Mouse (Mus musculus) ovary, adult 18-20 months (tissue): ENCODE data around the gene P3h4.

Source experiments
- DNase-seq: peaks from one replicate; pipeline ENCODE4 v3.0.0; 2022; ENCODE audit warnings: low spot score, mixed read lengths

The P3h4 gene

DNA sequence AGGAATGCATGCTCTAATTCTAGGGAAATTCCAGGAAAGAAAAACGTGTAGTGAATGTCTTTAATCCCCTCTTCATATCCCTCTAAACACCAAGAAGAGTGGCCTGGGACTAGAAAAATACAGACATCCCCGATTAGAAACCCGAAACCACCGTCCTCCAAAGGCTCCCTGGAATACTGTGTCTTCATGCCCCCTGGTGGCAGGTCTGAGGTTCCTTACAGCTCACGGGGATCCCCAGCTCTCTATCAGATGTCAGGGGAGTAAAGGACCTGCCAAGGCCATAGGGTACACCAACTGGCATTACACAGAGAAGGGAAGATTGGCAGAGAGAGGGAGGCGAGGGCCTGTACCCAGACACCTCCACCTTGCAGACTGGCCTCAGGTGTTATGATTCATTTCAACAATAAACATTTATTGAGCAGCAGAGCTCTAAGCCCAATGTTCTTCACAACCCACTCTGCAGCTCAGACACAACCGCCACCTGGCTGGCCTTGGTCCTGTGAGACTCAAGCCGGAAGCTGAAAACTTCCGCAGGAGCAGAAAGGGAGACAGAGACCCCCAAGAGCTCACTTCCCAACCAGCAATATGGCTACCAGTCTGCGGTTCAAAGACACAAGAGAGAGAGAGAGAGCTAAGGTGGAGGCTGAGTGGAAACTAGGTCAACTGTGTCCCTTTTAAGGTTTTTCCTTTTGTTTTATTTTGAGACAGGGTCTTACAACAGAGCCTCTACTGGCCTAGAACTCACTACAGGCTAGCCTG is 6.4 kb downstream of the P3h4 start:
- no peak for DNase-seq

DNA sequence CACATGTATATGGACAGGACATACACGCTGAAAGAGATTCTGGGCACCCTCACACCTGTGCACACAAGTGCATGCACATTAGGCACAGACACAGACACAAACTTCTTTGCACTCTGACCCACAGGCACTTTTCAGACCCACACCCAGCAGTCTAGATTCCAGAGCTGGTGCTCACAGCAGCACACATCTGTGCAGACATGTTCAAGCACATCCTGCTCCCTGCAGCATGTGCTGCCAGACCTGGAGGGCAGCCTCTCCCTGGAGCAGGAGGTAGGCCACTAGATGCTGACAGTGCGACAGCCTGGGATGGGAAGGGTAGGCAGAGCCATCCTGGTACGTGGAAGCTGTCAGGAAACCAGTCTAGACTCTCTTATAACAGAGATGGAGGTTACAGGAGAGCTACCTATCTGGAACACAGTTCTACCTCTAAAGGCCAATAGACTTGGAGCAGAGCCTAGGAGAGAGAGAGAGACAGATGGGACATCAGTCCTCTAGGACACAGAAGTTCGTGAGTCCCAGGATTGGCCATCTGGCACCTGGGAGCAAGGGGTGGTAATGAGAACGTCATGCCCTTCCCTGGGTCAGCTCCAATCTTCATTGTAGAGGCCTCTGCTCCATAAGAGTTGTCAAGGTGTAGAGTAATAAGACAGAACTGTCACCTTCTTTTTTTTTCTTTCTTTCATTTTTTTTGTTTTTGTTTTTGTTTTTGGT is 7.5 kb downstream of the P3h4 start:
- no peak for DNase-seq

DNA sequence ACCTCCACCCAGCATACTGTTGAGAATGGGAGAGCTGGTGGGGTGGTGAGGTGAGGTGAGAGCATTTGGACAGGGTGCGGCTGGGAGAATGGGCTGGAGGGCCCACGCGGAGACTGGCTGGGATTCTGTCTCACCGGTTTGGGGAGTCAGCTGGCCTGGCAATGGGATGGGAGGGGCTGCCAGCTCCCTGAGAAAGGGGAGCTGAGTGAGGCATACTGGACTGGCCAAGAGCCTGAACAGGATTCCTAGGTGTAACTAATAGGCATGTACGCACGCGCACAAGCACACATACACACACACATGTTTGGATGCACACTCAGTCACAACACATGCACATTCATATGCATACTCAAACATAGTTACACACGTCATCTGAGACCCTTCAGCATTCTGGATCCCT is 8.4 kb downstream of the P3h4 start:
- DNase-seq, result no peak

DNA sequence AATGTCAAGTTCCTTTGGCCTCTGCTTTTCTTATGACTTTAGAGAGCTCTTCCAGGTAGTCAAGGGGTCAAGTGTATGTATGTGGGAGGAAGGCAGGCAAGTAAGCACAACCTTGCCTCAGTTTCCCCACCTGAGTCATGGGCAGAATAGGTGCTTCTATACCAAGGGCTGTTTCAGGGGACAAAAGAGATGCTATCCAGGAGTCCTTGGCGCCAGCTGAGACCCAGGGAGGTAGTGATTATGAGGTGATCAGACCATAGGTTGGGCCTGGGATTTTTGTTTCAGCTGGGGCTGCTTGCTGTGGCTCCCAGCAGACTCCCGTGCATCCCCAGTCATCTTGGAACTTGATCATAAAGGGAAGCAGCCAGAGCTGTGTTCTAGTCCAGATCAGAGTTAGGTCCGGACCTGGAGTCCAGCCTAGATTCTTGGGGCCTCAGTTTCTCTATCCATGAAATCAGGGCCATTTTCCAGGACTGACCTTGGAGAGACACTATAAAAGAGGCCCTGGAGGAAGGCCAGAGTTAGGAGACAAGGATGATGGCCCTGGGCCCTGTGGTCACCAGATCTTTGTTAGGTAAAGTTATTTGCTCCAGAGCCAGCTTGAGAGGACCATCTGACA is 10.1 kb downstream of the P3h4 start:
- no peak for DNase-seq

DNA sequence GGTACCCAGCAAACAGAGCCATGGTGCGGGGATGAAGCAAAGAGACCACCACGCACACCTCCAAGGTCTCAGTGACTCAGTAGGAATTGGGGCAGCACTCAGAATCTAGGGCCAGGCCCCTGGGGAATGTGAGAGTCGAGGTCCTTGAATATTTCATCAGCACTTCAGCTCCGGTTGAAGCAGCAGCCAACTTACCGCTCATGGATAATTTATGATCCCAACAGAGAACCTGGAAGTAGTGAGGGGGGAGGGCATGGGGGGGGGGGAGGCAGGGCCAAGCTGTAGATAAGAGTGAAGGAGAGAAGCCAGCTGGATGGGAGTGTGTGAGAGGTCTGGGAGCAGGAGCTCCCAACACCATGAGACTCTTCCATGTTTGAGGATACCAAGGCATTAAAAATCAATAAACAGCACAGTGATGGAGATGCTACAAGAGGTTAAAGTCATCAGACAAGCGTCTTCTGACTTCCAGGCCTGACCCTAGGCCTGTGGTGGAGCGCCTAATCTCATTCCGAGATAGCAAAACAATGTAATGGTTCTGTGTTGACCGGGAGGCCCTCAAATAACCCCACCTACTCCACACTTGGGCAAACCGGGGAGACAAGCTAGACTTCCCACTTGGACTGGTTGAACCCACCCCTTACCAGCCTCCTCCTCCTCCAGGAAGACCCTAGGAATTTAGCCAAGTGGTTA is 11.0 kb downstream of the P3h4 start:
- DNase-seq, result no peak

DNA sequence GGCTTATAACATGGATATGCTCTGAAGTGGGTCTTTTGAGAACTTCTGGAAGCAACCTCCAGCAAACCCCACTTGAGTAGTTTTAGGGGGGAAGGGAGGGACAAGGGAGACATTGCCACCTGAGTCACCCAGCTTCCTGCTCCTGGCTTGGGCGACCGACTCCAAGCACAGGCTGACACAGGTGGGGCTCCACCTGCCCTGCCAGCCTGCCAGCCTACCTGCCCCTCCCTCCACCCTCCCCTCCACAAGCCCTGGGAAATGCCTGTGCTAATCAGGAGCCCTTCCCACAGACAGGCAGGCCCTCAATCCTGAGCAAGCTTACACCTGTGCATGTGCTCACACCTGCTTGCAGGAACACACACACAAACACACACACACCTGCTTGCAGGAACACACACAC is 12.0 kb downstream of the P3h4 start:
- no peak for DNase-seq

DNA sequence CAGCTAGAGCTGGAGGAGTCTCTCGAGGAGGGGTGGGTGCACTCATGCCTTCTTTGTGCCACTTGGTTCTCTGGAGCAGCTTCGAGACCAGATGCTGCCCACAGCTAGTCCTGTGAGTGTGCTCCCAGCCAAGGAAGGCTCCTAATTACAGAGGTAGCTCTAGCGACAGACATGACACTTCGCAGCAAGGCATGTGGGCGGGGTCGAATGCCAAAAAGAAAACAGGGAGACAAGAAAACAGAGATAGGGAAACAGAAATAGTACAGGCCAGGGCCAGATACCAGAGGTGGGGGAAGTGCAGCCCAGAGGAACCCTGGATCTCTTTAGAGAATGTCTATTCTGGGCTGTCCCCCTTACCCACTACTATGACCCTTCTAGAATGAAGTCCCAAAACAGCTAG is 12.4 kb downstream of the P3h4 start:
- peak; percentile 54 for DNase-seq

DNA sequence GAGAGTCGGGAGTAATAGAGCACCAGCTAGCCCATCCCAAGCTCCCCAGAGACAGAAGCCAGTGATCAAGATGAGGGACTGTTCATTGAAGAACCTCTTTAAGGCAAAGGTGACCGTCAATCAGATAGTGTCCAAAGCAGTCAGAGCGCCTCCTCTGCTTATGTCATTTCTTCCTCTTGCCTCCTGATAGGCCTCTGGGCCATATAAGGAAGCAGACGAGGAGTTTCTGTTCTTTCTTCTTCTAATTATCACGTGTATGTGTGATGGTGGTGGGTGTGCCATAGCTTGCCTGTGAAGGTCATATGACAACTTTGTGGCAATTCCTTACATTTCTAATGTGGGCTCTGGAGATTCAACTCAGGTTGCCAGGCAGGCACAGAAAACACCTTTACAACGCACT is 13.8 kb downstream of the P3h4 start:
- DNase-seq, result no peak

DNA sequence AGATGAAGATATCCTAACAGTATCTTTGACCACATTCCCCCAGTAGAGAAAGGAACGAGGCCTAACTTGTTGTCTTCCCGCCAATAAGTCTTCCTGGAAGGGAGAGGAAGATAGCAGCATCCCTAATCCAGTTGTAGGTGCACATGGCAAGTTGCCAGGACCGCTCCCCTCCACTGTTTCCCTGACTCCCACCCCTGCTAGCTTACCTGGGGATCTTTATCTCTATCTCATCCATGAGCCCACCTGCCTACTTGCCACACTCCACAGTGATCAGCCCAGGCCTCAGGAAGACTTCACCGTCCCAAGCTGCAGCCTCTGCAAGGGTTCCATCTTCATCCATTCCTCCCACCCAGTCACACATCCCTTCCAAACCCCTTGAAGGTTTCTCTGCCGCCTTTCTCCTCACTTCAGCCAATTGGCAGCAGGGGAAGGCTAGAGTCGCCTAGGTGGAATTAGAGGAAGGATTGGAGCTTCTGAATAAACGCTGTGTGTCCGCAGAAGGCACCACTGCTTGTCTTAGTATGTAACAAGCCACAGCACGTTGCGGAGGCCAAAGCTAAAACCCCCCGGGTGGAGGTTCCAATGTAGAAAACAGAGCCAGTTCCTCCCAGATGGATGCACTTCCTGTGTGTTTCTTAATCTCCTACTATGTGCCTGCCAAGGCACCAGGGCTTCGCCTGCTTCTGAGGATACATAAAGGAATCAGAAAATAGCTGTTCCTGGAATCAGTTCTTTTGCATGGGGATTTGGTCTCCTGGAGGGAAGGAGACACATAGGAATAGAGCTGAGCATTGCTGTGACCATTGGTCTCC is 14.7 kb downstream of the P3h4 start:
- DNase-seq, result no peak

DNA sequence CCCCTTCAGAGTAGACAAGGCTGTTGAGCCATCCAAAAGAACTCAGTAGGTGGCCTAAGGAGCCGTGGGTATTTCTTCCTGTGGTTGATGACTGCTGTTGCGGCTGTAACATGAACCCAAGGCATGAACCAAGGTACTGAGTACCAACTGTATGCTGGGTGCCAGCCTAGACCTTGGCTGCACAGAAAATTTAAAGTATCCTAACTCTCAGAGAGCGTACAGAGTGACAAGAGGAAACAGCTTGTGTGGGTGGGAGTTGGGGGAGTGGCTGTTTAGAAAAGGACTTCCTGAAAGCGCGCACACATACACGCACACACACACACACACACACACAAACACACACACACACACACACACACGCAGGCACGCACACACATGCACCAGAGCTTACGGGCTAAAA is 15.3 kb downstream of the P3h4 start:
- DNase-seq, result no peak

DNA sequence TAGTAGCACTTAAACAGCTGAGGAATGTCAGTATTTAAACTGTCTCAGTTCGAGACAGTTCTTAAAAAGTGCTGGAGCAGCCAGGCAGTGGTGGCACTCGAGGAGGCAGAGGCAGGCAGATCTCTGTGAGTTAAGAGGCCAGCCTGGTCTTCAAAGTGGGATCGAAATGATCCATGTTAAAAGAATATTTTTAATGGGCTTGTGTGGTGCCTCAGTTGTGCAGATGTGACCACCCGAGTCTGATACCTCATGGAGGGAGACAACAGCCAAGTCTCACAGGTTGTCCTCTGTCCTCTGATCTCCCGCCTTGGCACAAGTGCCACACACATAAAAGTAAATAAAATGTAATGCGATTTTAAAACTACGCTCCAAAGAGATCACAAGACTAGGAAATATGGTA is 16.1 kb downstream of the P3h4 start:
- DNase-seq, result no peak

DNA sequence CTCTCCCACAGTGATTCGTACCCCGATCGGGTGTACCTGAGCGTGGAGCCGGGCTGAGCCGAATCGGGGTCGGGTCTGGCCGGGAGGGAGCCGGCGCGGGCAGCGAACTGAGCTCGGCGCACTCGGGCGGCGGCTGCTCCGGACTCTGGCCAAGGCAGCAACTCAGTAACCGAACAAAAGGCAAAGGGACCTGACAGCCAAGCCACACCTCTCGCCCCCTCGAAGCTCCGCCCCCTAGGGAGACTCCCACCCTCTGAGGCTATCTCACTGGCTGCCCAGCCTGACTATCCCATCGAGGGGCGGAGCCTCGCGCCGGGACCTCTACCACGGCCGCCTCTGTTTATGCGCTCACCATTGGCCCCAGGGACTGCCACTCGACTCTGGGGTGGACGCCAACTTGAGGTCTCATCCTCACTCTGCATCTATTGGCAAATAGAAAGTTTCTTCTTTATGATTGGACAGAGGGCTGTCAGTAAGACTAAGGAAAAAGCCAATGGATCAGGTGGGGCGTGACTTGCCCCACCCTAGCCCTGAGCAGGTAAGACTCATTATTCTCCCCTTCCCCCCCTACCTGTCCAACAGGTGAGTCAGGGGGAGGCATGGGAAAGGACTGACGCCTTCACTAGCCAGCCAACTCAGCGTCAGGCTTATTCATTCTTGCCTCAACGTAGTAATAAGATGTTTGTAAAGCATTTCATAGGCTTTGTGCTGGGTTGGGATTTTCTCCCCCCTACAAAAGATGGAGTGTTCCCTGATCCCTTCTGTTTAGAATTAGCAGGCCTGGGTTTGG is 16.8 kb downstream of the P3h4 start, which contains the start of gene Jup:
Gene Jup (minus strand): TSS at position 164 of the 790 bp plus-strand sequence.
- DNase-seq, result peak; percentile 99

DNA sequence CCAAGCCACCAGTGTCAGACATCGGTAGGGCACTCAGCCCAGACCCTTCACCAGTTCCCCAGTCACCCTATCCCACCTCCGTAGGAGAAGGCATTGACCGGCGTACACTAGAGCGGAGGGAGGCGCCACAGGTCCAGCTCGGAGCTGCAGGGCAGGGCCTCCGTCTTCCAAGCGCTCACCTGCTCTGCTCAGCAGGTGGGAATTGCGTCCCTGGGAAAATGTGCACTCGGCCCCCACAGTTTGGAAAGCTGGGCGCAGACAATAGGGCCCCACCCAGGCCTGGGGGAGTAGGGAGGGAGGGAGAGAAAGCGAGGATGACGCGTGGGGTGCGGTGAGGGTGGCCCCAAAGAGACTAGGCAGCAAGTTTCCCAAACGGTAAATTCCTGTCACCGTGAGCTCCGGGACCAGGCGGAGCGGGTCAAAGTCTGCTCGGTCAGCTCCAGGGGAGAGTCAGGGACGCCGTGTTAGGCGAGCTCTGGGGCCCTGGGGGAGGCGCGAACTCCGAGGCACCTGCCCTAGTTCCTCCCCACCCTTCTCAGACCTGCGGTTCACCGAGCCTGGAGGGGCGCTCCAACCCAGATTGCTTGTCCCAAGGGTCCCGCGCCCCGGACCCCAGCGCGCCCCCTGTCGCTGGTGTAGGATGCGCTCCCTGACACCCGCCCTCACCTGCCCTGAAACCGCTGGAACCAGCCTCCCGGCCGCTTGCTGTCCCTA is 17.6 kb downstream of the P3h4 start:
- DNase-seq, result no peak

DNA sequence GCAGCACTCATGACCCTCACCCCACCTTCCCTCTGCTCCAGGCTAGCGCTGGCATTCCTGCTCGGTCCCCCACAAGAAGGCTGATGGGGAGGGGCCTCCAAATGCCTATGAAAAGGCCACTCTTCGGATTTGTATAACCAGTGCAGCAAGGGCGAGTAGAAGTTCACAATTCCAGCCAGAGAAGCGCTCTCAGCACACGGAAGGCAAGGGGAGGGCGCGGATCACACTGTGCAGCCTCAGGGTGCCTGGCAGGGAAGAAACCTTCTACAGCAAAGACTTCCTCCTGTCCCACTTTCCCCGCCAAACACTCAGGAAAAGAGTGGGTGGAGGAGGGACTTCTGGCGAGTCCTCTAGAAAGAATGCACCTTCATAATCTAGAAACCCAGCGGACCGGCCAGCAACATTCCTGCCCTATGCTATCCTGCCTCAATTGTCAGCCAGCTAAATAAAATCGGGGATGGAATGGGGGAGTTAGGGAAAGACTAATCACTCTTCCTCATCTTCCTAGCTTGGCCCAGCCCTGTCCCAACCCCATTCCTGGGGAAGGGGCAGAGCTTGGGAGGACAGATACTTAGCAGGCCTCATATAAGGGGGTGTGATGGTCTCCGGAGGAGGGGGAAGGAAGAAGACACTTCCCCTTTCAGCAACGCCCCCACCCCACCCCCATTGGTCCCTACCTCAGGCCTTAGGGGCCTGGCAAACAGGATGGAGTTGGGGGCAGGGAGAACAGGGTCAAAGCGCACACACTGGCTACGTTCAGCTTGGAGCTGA is 18.6 kb downstream of the P3h4 start:
- no peak for DNase-seq

DNA sequence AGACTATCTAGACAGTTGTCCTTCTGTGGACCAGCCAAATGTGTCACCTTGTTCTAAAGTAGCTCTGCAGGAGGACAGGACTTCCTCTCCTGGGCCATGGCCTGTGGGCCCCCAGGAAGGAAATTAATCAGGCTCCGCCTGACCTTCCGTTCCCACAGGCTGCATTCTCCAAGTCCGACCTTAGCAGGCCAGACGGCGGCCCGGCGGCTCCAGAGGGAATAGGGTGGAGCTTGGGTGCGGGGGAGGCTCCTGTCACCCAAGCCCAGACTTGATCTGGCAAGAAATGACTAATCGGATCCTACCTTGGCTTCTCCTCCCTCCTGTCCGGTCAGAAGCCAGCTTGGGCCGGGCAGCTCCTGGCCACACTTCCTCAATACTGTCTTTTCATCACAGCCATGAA is 19.4 kb downstream of the P3h4 start:
- peak; percentile 58 for DNase-seq

DNA sequence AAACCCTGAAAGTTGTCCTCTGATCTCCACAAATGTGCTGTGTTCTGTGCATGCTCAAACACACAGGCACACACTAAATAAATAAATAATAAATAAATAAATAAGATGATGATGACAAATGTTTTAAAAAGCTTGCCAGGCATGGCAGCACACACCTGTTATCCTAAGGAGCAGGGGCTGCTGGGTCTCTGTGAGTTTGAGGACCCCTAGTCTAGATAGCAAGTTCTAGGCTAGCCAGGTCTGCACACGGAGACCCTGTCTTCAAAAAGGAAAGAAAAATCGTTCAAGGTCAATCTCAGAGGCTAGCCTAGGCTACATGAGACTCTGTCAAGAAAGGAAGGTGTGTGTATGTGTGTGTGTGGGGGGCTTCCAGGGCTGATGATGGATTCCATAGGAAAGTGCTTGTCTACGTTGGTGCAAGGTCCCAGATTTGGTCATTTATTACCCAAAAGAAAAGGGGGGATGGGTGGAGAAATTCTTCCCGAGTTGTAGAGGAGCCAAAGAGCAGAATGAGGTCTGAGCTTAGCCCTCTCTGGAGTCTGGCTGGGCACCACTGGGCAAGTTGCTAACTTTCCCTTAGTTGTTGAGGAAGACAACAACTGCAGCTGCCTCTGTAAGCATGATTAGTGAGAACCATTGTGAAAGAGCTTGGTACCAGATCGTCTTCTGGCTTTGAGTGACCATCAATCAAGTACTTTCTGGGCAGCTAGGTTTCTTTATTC is 20.1 kb downstream of the P3h4 start:
- no peak for DNase-seq

DNA sequence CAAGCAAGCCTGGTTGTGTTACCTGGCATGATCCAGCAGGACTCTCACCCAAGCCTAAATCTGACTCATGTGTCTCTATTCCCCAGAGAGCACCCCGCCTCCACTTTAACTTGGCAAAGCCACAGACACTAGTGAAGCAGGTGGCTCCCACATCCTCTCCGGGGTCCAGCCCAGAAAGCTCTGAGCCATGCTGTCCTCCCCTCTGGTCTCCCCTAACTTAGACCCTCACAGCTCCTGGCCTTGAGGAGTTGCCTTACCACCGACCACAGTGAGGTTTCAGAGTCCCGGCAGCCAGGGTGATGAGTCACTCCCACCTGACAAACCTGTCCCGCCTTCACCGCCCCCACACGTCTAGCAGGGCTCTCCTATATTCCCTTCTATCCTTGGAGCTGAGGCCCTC is 20.9 kb downstream of the P3h4 start:
- DNase-seq, result no peak

DNA sequence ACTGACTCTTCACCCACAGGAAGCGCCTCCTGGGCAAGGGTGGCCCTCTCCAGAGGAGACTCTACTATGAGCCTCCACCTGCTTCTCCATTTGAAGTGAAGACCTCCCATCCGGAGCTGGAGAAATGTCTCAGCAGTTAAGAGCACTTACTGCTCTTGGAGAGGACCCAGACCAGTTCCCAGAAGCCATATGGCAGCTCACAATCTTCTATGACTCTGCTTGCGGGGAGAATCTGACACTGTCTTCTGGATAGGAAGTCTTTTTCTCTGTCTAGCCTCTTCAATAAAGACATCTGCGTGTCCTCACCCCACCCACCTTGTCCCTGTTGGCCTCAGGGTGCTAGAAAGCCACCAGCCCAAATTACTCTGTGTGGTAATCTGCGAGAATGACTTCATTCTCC is 21.7 kb downstream of the P3h4 start:
- DNase-seq, result no peak

DNA sequence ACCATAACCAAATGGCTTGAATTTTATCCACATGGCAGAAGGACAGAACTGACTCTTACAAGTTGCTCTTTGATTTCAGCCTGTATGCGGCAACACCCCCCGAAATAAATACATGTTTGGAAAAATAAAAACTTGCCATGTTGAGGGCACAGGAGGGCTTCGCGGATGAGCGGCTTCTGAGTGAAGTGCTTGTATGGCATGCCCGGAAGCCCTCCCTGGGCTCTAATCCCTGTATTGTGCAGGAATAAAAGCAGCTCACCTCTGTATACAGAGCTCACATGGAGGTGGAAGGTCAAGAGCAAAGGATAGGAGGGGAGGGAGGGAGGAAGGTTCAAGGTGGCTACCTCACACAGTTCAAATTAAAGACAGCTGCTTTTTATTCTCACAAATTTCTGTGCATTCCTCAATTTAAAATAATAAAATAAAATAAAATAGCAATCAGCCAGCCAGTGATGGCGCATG is 22.7 kb downstream of the P3h4 start:
- DNase-seq, result no peak
